Mouse (Mus musculus) thymus, adult 2 months (tissue): ENCODE results near the gene Ice2. TPM values are rescaled to one million over a fixed set of nuclear protein-coding genes. Genes with fewer than 3 reads are reported as not detected.

Experiments used
- DNase-seq: peaks from one replicate; pipeline ENCODE4 v3.0.0; 2021
- H3K27ac ChIP-seq: fragments of 200-500 bp; 2 replicates; pipeline ENCODE4 v1.5.1; 2012; ENCODE audit warnings: low read length, control low read depth; ENCODE audit not compliant: control insufficient read depth, insufficient read depth
- H3K27me3 ChIP-seq: fragments of 200-500 bp; 2 replicates; pipeline ENCODE4 v1.6.1; 2012; ENCODE audit warnings: mild to moderate bottlenecking, low read length, moderate library complexity, mixed read lengths; ENCODE audit not compliant: control insufficient read depth, insufficient read depth
- H3K36me3 ChIP-seq: fragments of 200-500 bp; 2 replicates; pipeline ENCODE4 v1.6.1; 2012; ENCODE audit warnings: mild to moderate bottlenecking, low read length, moderate library complexity; ENCODE audit not compliant: control insufficient read depth, insufficient read depth
- H3K4me1 ChIP-seq: fragments of 200-500 bp; replicated peaks from 2 replicates; pipeline ENCODE4 v1.6.1; 2012; ENCODE audit warnings: low read length; ENCODE audit not compliant: control insufficient read depth, insufficient read depth
- H3K4me3 ChIP-seq: fragments of 200-500 bp; 2 replicates; pipeline ENCODE4 v1.5.1; 2012; ENCODE audit warnings: mild to moderate bottlenecking, low read length, control low read depth, moderate library complexity; ENCODE audit not compliant: control insufficient read depth, insufficient read depth
- CTCF ChIP-seq: fragments of 200-500 bp; IDR thresholded peaks from 2 replicates; pipeline ENCODE4 v1.5.1; 2012; ENCODE audit warnings: mild to moderate bottlenecking, control low read depth, low read length, moderate library complexity, borderline replicate concordance; ENCODE audit not compliant: control insufficient read depth, poor library complexity, insufficient read depth; ENCODE audit errors: extremely low read depth
- POLR2A ChIP-seq: fragments of 200-500 bp; IDR thresholded peaks from 2 replicates; pipeline ENCODE4 v1.6.1; 2012; ENCODE audit warnings: mild to moderate bottlenecking, low read length, control low read depth, moderate library complexity; ENCODE audit not compliant: control insufficient read depth, poor library complexity, insufficient read depth; ENCODE audit errors: extremely low read depth
- WGBS: fragments of 180-500 bp; shearing (Covaris S2); methylation state at CpG from one replicate; pipeline ENCODE4 v1.1.7; 2018; 5-methylcytosine and 5-hydroxymethylcytosine counted together
- polyA plus RNA-seq: library from polyadenylated mRNA; depleted of rRNA; stranded (reverse); fragments of >200 nt; gene quantifications from 2 replicates; pipeline ENCODE4 v1.2.3, GENCODE M21; 2012

Ice2 gene
- polyA plus RNA-seq, 1 experiment: 5.6 TPM

GRCm38 (mm10) chr9:69454691-69455090, 57.0 kb downstream of the Ice2 start:
- Histone ChIP-seq H3K4me1 (peaks cover 41% of the 10 kb centered on the region), H3K27ac (peak overlapping the region; percentile 43), H3K27me3 (no peaks in the 10 kb centered on the region), H3K4me3 (no peak overlapping the region; the same call in 1 of the 2 replicates), H3K36me3 (no peaks in the 10 kb centered on the region; the same call in 1 of the 2 replicates)
- no peak for DNase-seq
- no peak for TF ChIP-seq POLR2A
- TF ChIP-seq CTCF: no peak
- WGBS: 35% methylated on average over 4 of the region's 4 CpGs

GRCm38 (mm10) chr9:69455391-69455790, 57.7 kb downstream of the Ice2 start:
- Histone ChIP-seq H3K27ac (peak overlapping the region; percentile 81), H3K27me3 (no peaks in the 10 kb centered on the region), H3K4me3 (peak overlapping the region; percentile 45), H3K36me3 (peaks cover 3% of the 10 kb centered on the region; the same call in 1 of the 2 replicates), H3K4me1 (peaks cover 45% of the 10 kb centered on the region)
- TF ChIP-seq POLR2A (no peak), CTCF (no peak)
- WGBS: 30% methylated on average over 4 of the region's 4 CpGs
- no peak for DNase-seq

DNA sequence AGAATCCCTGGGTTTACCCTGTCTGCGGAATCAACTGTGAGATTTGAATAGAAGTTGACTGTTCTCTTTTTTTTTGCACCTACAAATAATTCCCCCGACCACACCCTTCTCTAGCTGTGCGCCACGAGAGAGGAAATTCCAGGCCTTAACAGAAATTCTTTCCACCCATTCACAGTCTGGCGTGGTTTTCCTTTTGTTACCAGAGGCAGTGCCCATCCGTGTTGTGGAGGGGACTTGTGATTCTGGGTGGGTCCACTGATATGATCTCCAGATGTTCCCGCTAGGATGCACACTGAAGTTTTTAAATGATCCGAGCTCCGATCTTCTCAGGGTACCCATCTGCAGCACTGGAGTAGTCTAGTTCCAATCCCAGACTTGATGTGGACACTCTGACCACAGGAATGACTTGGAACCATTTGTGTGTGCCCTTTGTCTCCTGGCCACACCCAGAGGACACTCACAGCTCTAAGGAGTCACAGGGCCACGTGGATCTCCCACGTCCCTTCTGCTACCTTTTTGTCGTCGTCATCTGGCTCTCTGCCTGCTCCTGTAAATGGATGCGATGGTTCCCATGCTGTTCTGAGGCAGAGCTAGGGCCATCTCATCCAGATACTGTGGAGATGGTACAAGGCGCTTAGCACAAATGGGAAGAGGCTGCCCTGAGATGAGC, 58.8 kb downstream of the Ice2 start:
- Histone ChIP-seq H3K36me3 (peaks cover 3% of the 10 kb centered on the region; the same call in 1 of the 2 replicates), H3K27me3 (no peaks in the 10 kb centered on the region), H3K4me1 (peaks cover 48% of the 10 kb centered on the region), H3K27ac (no peak overlapping the region), H3K4me3 (no peak overlapping the region)
- WGBS: 84% methylated on average over 15 of the region's 15 CpGs
- no peak for DNase-seq
- no peak for TF ChIP-seq CTCF
- no peak for TF ChIP-seq POLR2A

- peaks cover 51% of the 10 kb centered on the region for H3K4me1 ChIP-seq
- peaks cover 3% of the 10 kb centered on the region; the same call in 1 of the 2 replicates for H3K36me3 ChIP-seq
- no peak overlapping the region for H3K4me3 ChIP-seq
- H3K27ac ChIP-seq: no peak overlapping the region; the same call in 1 of the 2 replicates
- DNase-seq: no peak
- TF ChIP-seq POLR2A (no peak), CTCF (no peak)
- 92% methylated on average over 3 of the region's 3 CpGs for WGBS
- H3K27me3 ChIP-seq: no peaks in the 10 kb centered on the region
Measured at GRCm38 (mm10) chr9:69457143-69457542, 59.4 kb downstream of the Ice2 start.

DNA sequence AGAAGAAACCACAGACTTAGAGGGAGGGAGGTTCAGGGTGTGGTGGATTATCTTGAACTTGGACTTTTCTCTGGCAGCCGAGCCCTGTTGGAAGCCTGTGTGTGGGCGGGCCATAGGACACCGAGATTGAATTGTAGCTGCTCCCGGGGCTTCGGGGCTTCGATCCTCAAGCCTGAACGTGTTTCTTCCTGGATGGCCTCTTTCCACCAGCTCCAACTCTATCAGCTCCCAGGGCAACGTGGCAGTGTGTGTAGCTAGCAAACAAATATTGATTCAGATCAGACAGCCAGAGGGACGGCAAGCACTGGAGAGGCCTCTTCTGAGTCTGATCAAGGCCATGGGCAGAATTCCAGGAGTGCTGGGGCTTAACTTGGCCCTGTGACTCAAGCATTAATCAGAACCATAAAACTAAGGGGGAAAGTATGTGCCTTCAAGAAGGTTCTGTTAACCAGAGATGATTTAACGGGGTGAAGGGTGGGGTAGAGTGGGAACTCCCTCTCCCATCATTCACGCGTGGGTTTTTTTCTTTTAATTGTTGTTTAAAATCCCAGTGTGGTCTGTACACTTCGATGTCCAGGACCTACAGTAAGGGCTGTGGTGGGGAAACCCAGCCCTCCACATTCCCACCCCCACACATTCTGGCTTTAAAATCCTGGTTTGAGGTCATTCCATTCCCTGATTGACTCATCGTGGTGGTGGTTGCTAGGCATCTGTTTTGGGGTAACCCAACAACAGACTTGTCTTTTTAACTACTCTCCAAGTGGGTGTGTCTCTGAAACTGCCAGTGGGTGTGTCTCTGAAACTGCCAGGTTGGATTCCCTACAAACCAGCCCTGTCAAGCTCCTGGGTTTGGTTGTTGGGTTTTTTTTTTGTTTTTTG, 60.3 kb downstream of the Ice2 start:
- H3K4me3 ChIP-seq: no peak overlapping the region
- H3K36me3 ChIP-seq: peaks cover 3% of the 10 kb centered on the region; the same call in 1 of the 2 replicates

DNA sequence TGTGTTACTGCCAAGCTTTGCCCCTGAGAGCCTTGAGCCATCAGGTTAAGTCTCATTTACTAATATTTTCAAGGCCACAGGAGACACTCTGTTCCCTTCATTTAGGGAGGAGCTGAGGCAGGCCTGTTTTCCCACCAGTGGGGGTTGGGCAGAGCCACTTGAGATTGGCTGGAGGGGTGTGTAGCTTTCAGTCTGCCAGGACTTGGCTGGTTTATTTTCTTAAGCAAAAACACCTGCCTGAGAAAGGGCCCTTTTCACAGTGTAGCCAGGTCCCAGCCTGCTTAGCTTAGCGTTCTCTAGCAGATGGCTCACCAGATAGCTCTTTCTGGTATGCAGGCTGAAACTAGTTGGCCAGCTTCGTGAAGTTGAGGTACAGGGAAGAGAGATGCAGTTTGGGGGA, 61.3 kb downstream of the Ice2 start:
- WGBS: 7% methylated on average over 2 of the region's 2 CpGs
- no peaks in the 10 kb centered on the region for H3K27me3 ChIP-seq
- H3K27ac ChIP-seq: peak overlapping the region; percentile 60
- peaks cover 3% of the 10 kb centered on the region; the same call in 1 of the 2 replicates for H3K36me3 ChIP-seq
- TF ChIP-seq CTCF (no peak), POLR2A (no peak)
- H3K4me3 ChIP-seq: no peak overlapping the region
- H3K4me1 ChIP-seq: peaks cover 47% of the 10 kb centered on the region
- peak; percentile 39 for DNase-seq

More for the DNA sequence above, 60.3 kb downstream of the Ice2 start:
- Histone ChIP-seq H3K4me1 (peaks cover 51% of the 10 kb centered on the region), H3K27ac (peak overlapping the region; percentile 30; the same call in 1 of the 2 replicates), H3K27me3 (no peaks in the 10 kb centered on the region)
- WGBS: 69% methylated on average over 14 of the region's 14 CpGs
- TF ChIP-seq CTCF: no peak
- TF ChIP-seq POLR2A: no peak
- DNase-seq: no peak
